Mouse (Mus musculus) cerebellum, adult 2 months (tissue): ENCODE results near the gene Adamts18.

Experiments used
- CTCF ChIP-seq: fragments of 200-500 bp; IDR thresholded peaks from 2 replicates; pipeline ENCODE4 v1.5.1; 2011; ENCODE audit warnings: low read depth, mild to moderate bottlenecking, control low read depth, low read length, moderate library complexity, borderline replicate concordance; ENCODE audit not compliant: insufficient read depth
- POLR2A ChIP-seq: fragments of 200-500 bp; IDR thresholded peaks from 2 replicates; pipeline ENCODE4 v1.6.1; 2011; ENCODE audit warnings: low read length, control low read depth, borderline replicate concordance; ENCODE audit not compliant: insufficient read depth

DNA sequence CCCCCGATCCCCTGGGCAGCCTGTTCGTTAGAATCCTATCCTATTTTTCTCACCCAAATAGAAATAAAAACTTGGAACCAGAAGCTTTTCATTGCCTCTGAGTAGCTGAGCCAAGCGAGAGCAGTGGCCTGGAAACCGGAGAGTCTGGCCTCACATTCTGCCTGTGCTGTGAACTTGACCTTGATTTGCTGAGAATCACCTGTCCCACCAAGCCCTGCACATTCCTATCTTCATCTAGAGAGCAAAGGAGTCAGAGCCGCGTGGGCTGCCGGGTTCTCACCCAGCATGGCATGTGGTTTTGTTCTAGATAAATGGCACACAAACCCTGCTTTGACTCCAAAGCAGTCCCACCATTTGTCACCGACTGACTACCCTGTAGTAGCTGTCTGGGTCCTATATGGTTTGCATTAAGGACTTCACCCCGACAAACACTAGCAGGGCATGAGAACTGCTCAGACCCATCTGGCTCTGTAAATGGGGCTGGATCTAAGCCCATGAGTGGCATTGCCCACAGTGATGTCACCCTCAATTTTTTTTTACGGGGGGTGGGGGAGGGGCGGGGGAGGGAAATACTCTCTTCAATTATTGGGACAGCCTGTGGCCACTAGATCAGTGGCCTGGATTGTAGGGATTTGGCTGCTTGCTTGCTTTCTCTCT is 175.8 kb downstream of the Adamts18 start:
- TF ChIP-seq POLR2A = no peak
- no peak for TF ChIP-seq CTCF
